Mouse (Mus musculus) embryonic facial prominence, embryonic 14.5 days (tissue): ENCODE measurements at regions not wholly inside any gene's neighbourhood (a gene's known extent, or its start where the extent isn't known, plus 50 kb on each side); places are given as distances from the start of the nearest gene placed in this dataset.

Experiments
- ATAC-seq: fragments of 200-750 bp; cut with Nextera tagmentation; 2 replicates; pipeline ENCODE4 v1.8.0; 2017; ENCODE audit warnings: low read depth, moderate number of reproducible peaks, moderate TSS enrichment
- DNase-seq: peaks from one replicate; pipeline ENCODE4 v3.0.0-alpha.2; 2015; ENCODE audit warnings: low spot score
- H3K27ac ChIP-seq: fragments of 300-500 bp; sonication (generic); replicated peaks from 2 replicates; pipeline ENCODE4 v1.5.1; 2014; ENCODE audit warnings: low read depth, mild to moderate bottlenecking, low read length, moderate library complexity
- H3K27me3 ChIP-seq: fragments of 300-500 bp; sonication (generic); replicated peaks from 2 replicates; pipeline ENCODE4 v1.6.1; 2014; ENCODE audit warnings: low read length; ENCODE audit not compliant: control insufficient read depth, insufficient read depth
- H3K36me3 ChIP-seq: fragments of 300-500 bp; sonication (generic); 2 replicates; pipeline ENCODE4 v1.6.1; 2014; ENCODE audit warnings: low read length, mixed read lengths; ENCODE audit not compliant: control insufficient read depth, insufficient read depth
- H3K4me1 ChIP-seq: fragments of 300-500 bp; sonication (generic); 2 replicates; pipeline ENCODE4 v1.6.1; 2014; ENCODE audit warnings: antibody characterized with exemption, low read length; ENCODE audit not compliant: control insufficient read depth, insufficient read depth
- H3K4me2 ChIP-seq: fragments of 300-500 bp; sonication (generic); 2 replicates; pipeline ENCODE4 v1.6.1; 2014; ENCODE audit warnings: low read depth, mild to moderate bottlenecking, low read length, moderate library complexity, mixed read lengths
- H3K4me3 ChIP-seq: fragments of 300-500 bp; sonication (generic); 2 replicates; pipeline ENCODE4 v1.5.1; 2014; ENCODE audit warnings: low read depth, mild to moderate bottlenecking, low read length
- H3K9ac ChIP-seq: fragments of 300-500 bp; sonication (generic); 2 replicates; pipeline ENCODE4 v1.6.1; 2014; ENCODE audit warnings: low read depth, mild to moderate bottlenecking, low read length, moderate library complexity, mixed read lengths
- H3K9me3 ChIP-seq: fragments of 300-500 bp; sonication (generic); 2 replicates; pipeline ENCODE4 v1.6.1; 2016; ENCODE audit warnings: low read length; ENCODE audit not compliant: control insufficient read depth
- WGBS: fragments of 180-500 bp; shearing (Covaris S2); extraction: QIAGEN DNeasy Blood & Tissue Kit; methylation state at CpG from one replicate; pipeline ENCODE4 v1.1.7; 2014; 5-methylcytosine and 5-hydroxymethylcytosine counted together

DNA sequence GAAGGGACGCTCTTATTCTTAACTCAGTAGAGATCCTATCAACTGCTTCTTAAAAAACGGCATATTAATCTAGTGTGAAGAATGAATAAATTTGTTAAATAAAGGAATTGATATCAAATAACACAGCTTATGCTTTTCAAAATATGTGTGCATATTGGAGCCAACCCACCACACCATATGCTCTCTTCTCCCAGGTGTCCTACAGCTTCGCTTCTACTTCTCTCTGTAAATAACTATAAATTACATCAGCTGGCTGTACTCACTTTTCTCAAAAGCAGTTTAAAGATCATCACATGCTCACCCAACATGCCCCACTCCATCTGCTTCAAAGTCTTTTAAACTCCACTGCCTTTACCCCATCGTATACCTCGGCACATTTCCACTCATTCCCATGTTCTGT lies 777.0 kb downstream of the Rapgef2 start:
- no peaks in the 10 kb centered on the region for H3K36me3 ChIP-seq
- H3K9me3 ChIP-seq = no peaks in the 10 kb centered on the region
- no peak overlapping the region for H3K27ac ChIP-seq
- 74% methylated on average over 5 of the region's 5 CpGs for WGBS
- no peaks in the 10 kb centered on the region for H3K27me3 ChIP-seq
- H3K4me1 ChIP-seq = 0 out of 2 replicates have a peak, but pooled peaks cover 2% of the 10 kb centered on the region
- no peak overlapping the region for H3K4me3 ChIP-seq
- ATAC-seq = no peak
- DNase-seq = no peak
- no peak overlapping the region for H3K4me2 ChIP-seq
- no peak overlapping the region for H3K9ac ChIP-seq

DNA sequence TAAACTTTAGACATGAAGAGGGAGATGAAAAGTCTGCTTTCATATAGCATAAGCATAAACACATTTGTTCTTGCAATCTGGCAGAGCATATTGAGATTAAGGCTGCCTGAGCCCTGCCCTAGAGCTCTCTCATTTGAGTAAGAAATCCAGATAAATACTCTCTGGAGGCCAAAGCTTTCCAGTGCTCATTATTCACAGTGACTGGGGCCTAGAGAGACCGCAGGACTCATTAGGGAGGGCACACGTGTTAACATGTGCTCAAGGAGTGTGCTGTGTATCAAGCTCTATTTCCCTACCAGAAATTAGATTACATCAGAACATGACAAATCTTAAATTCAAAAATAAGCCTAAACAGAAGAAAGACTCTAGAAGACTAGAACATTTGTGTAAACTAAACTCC lies 808.6 kb downstream of the Rapgef2 start:
- H3K36me3 ChIP-seq = no peaks in the 10 kb centered on the region
- no peak overlapping the region for H3K27ac ChIP-seq
- no peaks in the 10 kb centered on the region for H3K27me3 ChIP-seq
- DNase-seq (peak; percentile 25), ATAC-seq (peak; percentile 90)
- no peak overlapping the region for H3K9ac ChIP-seq
- no peak overlapping the region for H3K4me3 ChIP-seq
- H3K9me3 ChIP-seq = no peaks in the 10 kb centered on the region
- no peaks in the 10 kb centered on the region for H3K4me1 ChIP-seq
- H3K4me2 ChIP-seq = no peak overlapping the region
- 47% methylated on average over 2 of the region's 2 CpGs for WGBS
